Mouse (Mus musculus) bone marrow macrophage, adult 2 months (primary cell): ENCODE data around the gene Ddx21.
A peak's percentile ranks its signal among the peaks of the same experiment; 100 is the strongest.

Experiments used
- CTCF ChIP-seq: IDR thresholded peaks from 2 replicates; pipeline ENCODE4 v1.5.1; 2012; ENCODE audit warnings: low read depth, mild to moderate bottlenecking, low read length, moderate library complexity
- POLR2A ChIP-seq: IDR thresholded peaks from 2 replicates; pipeline ENCODE4 v1.6.1; 2012; ENCODE audit warnings: mild to moderate bottlenecking, low read depth, low read length, borderline replicate concordance

DNA sequence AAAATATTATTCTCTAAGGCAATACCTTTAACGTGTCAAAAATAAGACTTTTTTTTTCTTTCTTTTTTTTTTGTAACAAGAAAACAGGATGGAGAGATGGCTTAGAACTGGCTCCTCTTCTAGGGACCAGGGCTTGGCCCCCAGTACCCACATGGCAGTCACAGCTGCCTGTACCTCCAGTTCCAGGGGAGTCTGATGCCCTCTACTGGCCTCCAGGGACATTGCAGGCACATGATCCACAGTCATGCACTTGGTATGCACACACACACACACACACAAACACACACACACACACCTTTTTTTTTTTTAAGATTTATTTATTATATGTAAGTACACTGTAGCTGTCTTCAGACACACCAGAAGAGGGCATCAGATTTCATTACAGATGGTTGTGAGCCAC lies 44.3 kb downstream of the Ddx21 start:
- peak; percentile 36; the same call in 1 of the 2 replicates for TF ChIP-seq CTCF
- no peak for TF ChIP-seq POLR2A
